Mouse (Mus musculus): ENCODE measurements at regions not wholly inside any gene's neighbourhood (a gene's known extent, or its start where the extent isn't known, plus 50 kb on each side); places are given as distances from the start of the nearest gene placed in this dataset.

- H3K4me3 ChIP-seq = no peak overlapping the region
- no peaks in the 10 kb centered on the region for H3K4me1 ChIP-seq
- H3K4me2 ChIP-seq = no peak overlapping the region
- no peaks in the 10 kb centered on the region for H3K36me3 ChIP-seq (replicated peaks)
- H3K9ac ChIP-seq = no peak overlapping the region
- no peaks in the 10 kb centered on the region for H3K27me3 ChIP-seq (replicated peaks)
- no peaks in the 10 kb centered on the region for H3K9me3 ChIP-seq
- WGBS = 9% methylated on average over 3 of the region's 3 CpGs
- no peak for ATAC-seq (replicated peaks)
- no peak overlapping the region for H3K27ac ChIP-seq
These were observed 229.7 kb upstream of the Grm3 start for GRCm38 (mm10) chr5:9954652-9955051.

GRCm38 (mm10) chr5:9938746-9939145, 213.8 kb upstream of the Grm3 start:
- Histone ChIP-seq H3K9me3 (no peaks in the 10 kb centered on the region), H3K36me3 (replicated peaks) (no peaks in the 10 kb centered on the region), H3K4me2 (no peak overlapping the region), H3K4me3 (no peak overlapping the region), H3K27me3 (replicated peaks) (no peaks in the 10 kb centered on the region), H3K9ac (no peak overlapping the region), H3K27ac (no peak overlapping the region), H3K4me1 (no peaks in the 10 kb centered on the region)
- no peak for ATAC-seq (replicated peaks)
- WGBS = 74% methylated on average over 2 of the region's 2 CpGs

GRCm38 (mm10) chr5:9912936-9913335, 188.0 kb upstream of the Grm3 start:
- H3K4me2 ChIP-seq = no peak overlapping the region
- no peak for ATAC-seq (replicated peaks)

GRCm38 (mm10) chr5:9911783-9912182, 186.8 kb upstream of the Grm3 start:
- Histone ChIP-seq H3K4me2 (no peak overlapping the region), H3K27ac (no peak overlapping the region), H3K9ac (no peak overlapping the region), H3K4me3 (no peak overlapping the region), H3K36me3 (replicated peaks) (no peaks in the 10 kb centered on the region), H3K9me3 (no peaks in the 10 kb centered on the region), H3K27me3 (replicated peaks) (no peaks in the 10 kb centered on the region), H3K4me1 (no peaks in the 10 kb centered on the region)
- WGBS = 83% methylated on average over 1 of the region's 1 CpGs
- no peak for ATAC-seq (replicated peaks)

More at GRCm38 (mm10) chr5:9912936-9913335, 188.0 kb upstream of the Grm3 start:
- 68% methylated on average over 3 of the region's 3 CpGs for WGBS
- Histone ChIP-seq H3K4me1 (no peaks in the 10 kb centered on the region), H3K36me3 (replicated peaks) (no peaks in the 10 kb centered on the region), H3K4me3 (no peak overlapping the region), H3K27ac (no peak overlapping the region), H3K27me3 (replicated peaks) (no peaks in the 10 kb centered on the region), H3K9me3 (no peaks in the 10 kb centered on the region), H3K9ac (no peak overlapping the region)

GRCm38 (mm10) chr5:9911089-9911473, 186.1 kb upstream of the Grm3 start:
- H3K9me3 ChIP-seq = no peaks in the 10 kb centered on the region
- H3K4me1 ChIP-seq = no peaks in the 10 kb centered on the region
- H3K36me3 ChIP-seq (replicated peaks) = no peaks in the 10 kb centered on the region
- no peak overlapping the region for H3K27ac ChIP-seq
- no peak overlapping the region for H3K4me2 ChIP-seq
- H3K27me3 ChIP-seq (replicated peaks) = no peaks in the 10 kb centered on the region
- no peak overlapping the region for H3K9ac ChIP-seq
- ATAC-seq (replicated peaks) = peak; percentile 48; the same call in 1 of the 2 replicates
- H3K4me3 ChIP-seq = no peak overlapping the region

- Histone ChIP-seq H3K27ac (no peak overlapping the region), H3K9me3 (no peaks in the 10 kb centered on the region), H3K9ac (no peak overlapping the region), H3K4me2 (no peak overlapping the region), H3K36me3 (replicated peaks) (no peaks in the 10 kb centered on the region), H3K4me1 (no peaks in the 10 kb centered on the region), H3K27me3 (replicated peaks) (no peaks in the 10 kb centered on the region), H3K4me3 (no peak overlapping the region)
- WGBS = 33% methylated on average over 1 of the region's 1 CpGs
- ATAC-seq (replicated peaks) = peak; percentile 75; the same call in 1 of the 2 replicates
These were observed 185.6 kb upstream of the Grm3 start for GRCm38 (mm10) chr5:9910452-9911088.

- ATAC-seq (replicated peaks) = no peak
- no peak overlapping the region for H3K9ac ChIP-seq
- no peaks in the 10 kb centered on the region for H3K27me3 ChIP-seq (replicated peaks)
- no peak overlapping the region for H3K27ac ChIP-seq
- WGBS = 61% methylated on average over 2 of the region's 2 CpGs
- no peak overlapping the region for H3K4me2 ChIP-seq
- H3K4me1 ChIP-seq = no peaks in the 10 kb centered on the region
- no peaks in the 10 kb centered on the region for H3K9me3 ChIP-seq
- no peak overlapping the region for H3K4me3 ChIP-seq
- H3K36me3 ChIP-seq (replicated peaks) = no peaks in the 10 kb centered on the region
These were observed 170.3 kb upstream of the Grm3 start for GRCm38 (mm10) chr5:9895297-9895696.

GRCm38 (mm10) chr5:9878063-9878462, 153.1 kb upstream of the Grm3 start:
- ATAC-seq (replicated peaks) = no peak
- H3K4me3 ChIP-seq = no peak overlapping the region
- WGBS = 66% methylated on average over 1 of the region's 1 CpGs
- no peaks in the 10 kb centered on the region for H3K27me3 ChIP-seq (replicated peaks)
- H3K9ac ChIP-seq = no peak overlapping the region
- no peak overlapping the region for H3K4me2 ChIP-seq
- H3K27ac ChIP-seq = no peak overlapping the region
- no peaks in the 10 kb centered on the region for H3K9me3 ChIP-seq
- H3K36me3 ChIP-seq (replicated peaks) = no peaks in the 10 kb centered on the region
- no peaks in the 10 kb centered on the region for H3K4me1 ChIP-seq

- Histone ChIP-seq H3K4me1 (no peaks in the 10 kb centered on the region), H3K27ac (no peak overlapping the region), H3K27me3 (replicated peaks) (no peaks in the 10 kb centered on the region), H3K4me3 (no peak overlapping the region), H3K4me2 (no peak overlapping the region), H3K36me3 (replicated peaks) (no peaks in the 10 kb centered on the region), H3K9me3 (no peaks in the 10 kb centered on the region), H3K9ac (no peak overlapping the region)
- 63% methylated on average over 4 of the region's 4 CpGs for WGBS
- no peak for ATAC-seq (replicated peaks)
These were observed 144.1 kb upstream of the Grm3 start for GRCm38 (mm10) chr5:9869091-9869490.

- Histone ChIP-seq H3K36me3 (replicated peaks) (no peaks in the 10 kb centered on the region), H3K4me1 (no peaks in the 10 kb centered on the region), H3K27me3 (replicated peaks) (no peaks in the 10 kb centered on the region), H3K27ac (no peak overlapping the region), H3K9me3 (no peaks in the 10 kb centered on the region), H3K4me3 (no peak overlapping the region), H3K9ac (no peak overlapping the region), H3K4me2 (no peak overlapping the region)
- no peak for ATAC-seq (replicated peaks)
- WGBS = 85% methylated on average over 1 of the region's 1 CpGs
These were observed 104.8 kb upstream of the Grm3 start for GRCm38 (mm10) chr5:9829750-9830149.

- H3K4me2 ChIP-seq = no peak overlapping the region
- no peak for ATAC-seq (replicated peaks)
- H3K27me3 ChIP-seq (replicated peaks) = no peaks in the 10 kb centered on the region
- H3K4me3 ChIP-seq = no peak overlapping the region
- no peak overlapping the region for H3K27ac ChIP-seq
- H3K9ac ChIP-seq = no peak overlapping the region
- no peaks in the 10 kb centered on the region for H3K9me3 ChIP-seq
- no peaks in the 10 kb centered on the region for H3K4me1 ChIP-seq
- H3K36me3 ChIP-seq (replicated peaks) = no peaks in the 10 kb centered on the region
These were observed 76.7 kb upstream of the Grm3 start for GRCm38 (mm10) chr5:9801707-9802106.

- Histone ChIP-seq H3K4me1 (no peaks in the 10 kb centered on the region), H3K27ac (no peak overlapping the region), H3K36me3 (replicated peaks) (no peaks in the 10 kb centered on the region), H3K4me2 (no peak overlapping the region), H3K4me3 (no peak overlapping the region), H3K27me3 (replicated peaks) (no peaks in the 10 kb centered on the region), H3K9me3 (no peaks in the 10 kb centered on the region), H3K9ac (no peak overlapping the region)
- no peak; the same call in 1 of the 2 replicates for ATAC-seq (replicated peaks)
These were observed 56.1 kb upstream of the Grm3 start for GRCm38 (mm10) chr5:9781107-9781506.

Data from midbrain, embryonic 15.5 days (tissue).